Mouse (Mus musculus) cerebral cortex, adult 2 months (tissue): ENCODE results near the gene Hnrnpab.

Experiments used
- WGBS: fragments of 180-500 bp; shearing (Covaris S2); methylation state at CpG from one replicate; pipeline ENCODE4 v1.1.7; 2018; 5-methylcytosine and 5-hydroxymethylcytosine counted together

Gene Hnrnpab

GRCm38 (mm10) chr11:51605602-51606446 is 823 bp downstream of the Hnrnpab start:
- WGBS: under 1% methylated on average over 79 of the region's 81 CpGs

GRCm38 (mm10) chr11:51602253-51602652 is 4.4 kb downstream of the Hnrnpab start:
- WGBS: 60% methylated on average over 3 of the region's 3 CpGs

- WGBS: 55% methylated on average over 2 of the region's 2 CpGs
These were observed 9.1 kb downstream of the Hnrnpab start for GRCm38 (mm10) chr11:51597553-51597952.

GRCm38 (mm10) chr11:51595459-51596083 is 11.1 kb downstream of the Hnrnpab start:
- 59% methylated on average over 1 of the region's 1 CpGs for WGBS

- WGBS: 64% methylated on average over 3 of the region's 3 CpGs
These were observed 11.8 kb downstream of the Hnrnpab start for GRCm38 (mm10) chr11:51594715-51595350.

GRCm38 (mm10) chr11:51593849-51594248 is 12.8 kb downstream of the Hnrnpab start:
- 91% methylated on average over 6 of the region's 6 CpGs for WGBS

GRCm38 (mm10) chr11:51593368-51593767 is 13.3 kb downstream of the Hnrnpab start:
- 93% methylated on average over 4 of the region's 4 CpGs for WGBS

- WGBS: 88% methylated on average over 7 of the region's 7 CpGs
These were observed 14.7 kb downstream of the Hnrnpab start for GRCm38 (mm10) chr11:51591915-51592314.

GRCm38 (mm10) chr11:51591168-51591567 is 15.5 kb downstream of the Hnrnpab start:
- WGBS: 60% methylated on average over 7 of the region's 7 CpGs

- WGBS: 95% methylated on average over 3 of the region's 3 CpGs
These were observed 17.8 kb downstream of the Hnrnpab start for GRCm38 (mm10) chr11:51588833-51589232.

- WGBS: 91% methylated on average over 1 of the region's 1 CpGs
These were observed 19.6 kb downstream of the Hnrnpab start for GRCm38 (mm10) chr11:51587059-51587458.

- 85% methylated on average over 13 of the region's 13 CpGs for WGBS
These were observed 20.2 kb downstream of the Hnrnpab start for GRCm38 (mm10) chr11:51586411-51586810.

- WGBS: 62% methylated on average over 8 of the region's 8 CpGs
These were observed 20.9 kb downstream of the Hnrnpab start for GRCm38 (mm10) chr11:51585608-51586252.

GRCm38 (mm10) chr11:51584431-51585248 is 22.0 kb downstream of the Hnrnpab start, which contains the start of gene Phykpl:
Phykpl (plus strand) TSS chr11:51584757.
- under 1% methylated on average over 59 of the region's 59 CpGs for WGBS

- 5% methylated on average over 9 of the region's 9 CpGs for WGBS
These were observed 22.6 kb downstream of the Hnrnpab start for GRCm38 (mm10) chr11:51584057-51584430.

- WGBS: 37% methylated on average over 8 of the region's 8 CpGs
These were observed 23.9 kb downstream of the Hnrnpab start for GRCm38 (mm10) chr11:51582713-51583112.

- 74% methylated on average over 4 of the region's 4 CpGs for WGBS
These were observed 27.6 kb downstream of the Hnrnpab start for GRCm38 (mm10) chr11:51579024-51579423.

GRCm38 (mm10) chr11:51577587-51577986 is 29.1 kb downstream of the Hnrnpab start:
- WGBS: 88% methylated on average over 7 of the region's 7 CpGs

- WGBS: 48% methylated on average over 4 of the region's 4 CpGs
These were observed 30.2 kb downstream of the Hnrnpab start for GRCm38 (mm10) chr11:51576454-51576853.

- WGBS: 90% methylated on average over 4 of the region's 4 CpGs
These were observed 37.8 kb downstream of the Hnrnpab start for GRCm38 (mm10) chr11:51568801-51569200.

GRCm38 (mm10) chr11:51565951-51566350 is 40.7 kb downstream of the Hnrnpab start:
- whole genome bisulfite sequencing: 93% methylated on average over 6 of the region's 6 CpGs
